Mouse (Mus musculus): ENCODE measurements around the gene Unc5a. TPM values are rescaled to one million over a fixed set of nuclear protein-coding genes. Genes with fewer than 3 reads are reported as not detected.

Gene Unc5a
- polyA plus RNA-seq, 1 experiment from 2014 or later: 7.5 TPM

DNA sequence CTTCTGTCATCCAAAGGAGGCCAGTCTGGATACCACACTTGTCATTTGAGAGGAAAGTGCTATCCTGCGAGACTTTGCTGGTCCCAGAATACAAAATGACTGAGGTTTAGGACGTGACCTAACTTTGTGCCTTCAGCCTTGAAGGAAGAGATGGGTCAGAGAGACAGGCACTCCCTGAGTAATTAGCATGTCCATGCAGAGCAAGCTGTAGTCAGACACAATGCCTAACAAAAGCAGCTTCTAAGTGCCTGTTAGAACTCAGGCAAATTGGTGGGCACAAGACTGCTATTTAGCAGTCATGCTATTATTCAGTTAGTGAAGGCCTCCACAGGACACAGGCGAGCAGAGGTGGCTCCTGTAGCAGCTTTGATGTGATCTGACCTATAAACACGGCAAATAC, 73.0 kb downstream of the Unc5a start:
- 0 out of 2 replicates have a peak, but pooled peaks cover 4% of the 10 kb centered on the region for H3K4me1 ChIP-seq (ENCODE audit: control insufficient read depth, insufficient read depth, low read length)
- no peak for DNase-seq (ENCODE audit: low spot score)
- WGBS: 34% methylated on average over 4 of the region's 4 CpGs
- H3K9ac ChIP-seq (ENCODE audit: low read length): no peak overlapping the region
- no peak for ATAC-seq (ENCODE audit: insufficient read depth, low FRiP score, low TSS enrichment)
- no peaks in the 10 kb centered on the region for H3K27me3 ChIP-seq (ENCODE audit: control insufficient read depth, insufficient read depth, low read length)
- no peaks in the 10 kb centered on the region for H3K36me3 ChIP-seq (ENCODE audit: control insufficient read depth, insufficient read depth, low read length)
- H3K9me3 ChIP-seq (ENCODE audit: control insufficient read depth, low read length): no peaks in the 10 kb centered on the region
- no peak overlapping the region for H3K4me3 ChIP-seq (ENCODE audit: low read depth, low read length)
- H3K27ac ChIP-seq (ENCODE audit: low read depth, low read length): no peak overlapping the region
- H3K4me2 ChIP-seq (ENCODE audit: low read depth): no peak overlapping the region

DNA sequence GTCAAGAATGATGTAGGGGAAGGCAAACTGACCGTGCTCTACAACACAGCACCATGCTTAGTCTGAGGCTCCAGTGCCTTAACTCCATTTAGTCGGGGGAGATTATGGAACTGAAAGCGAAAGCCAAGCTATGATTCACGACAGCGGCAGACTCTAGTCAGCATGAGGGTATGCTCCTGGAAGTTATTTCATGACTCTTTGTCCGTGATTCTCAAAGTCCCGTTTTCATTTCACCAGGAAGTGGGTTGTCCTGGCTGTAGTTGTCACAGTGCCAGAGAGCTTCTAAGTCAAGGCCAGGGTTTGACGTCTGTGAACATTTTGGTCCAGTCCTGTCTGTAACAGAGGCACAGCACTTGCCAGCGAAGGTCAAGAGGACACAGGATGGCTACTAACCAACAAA, 73.5 kb downstream of the Unc5a start:
- Histone ChIP-seq H3K4me3 (ENCODE audit: low read depth, low read length) (no peak overlapping the region), H3K36me3 (ENCODE audit: control insufficient read depth, insufficient read depth, low read length) (no peaks in the 10 kb centered on the region), H3K9ac (ENCODE audit: low read length) (no peak overlapping the region), H3K27ac (ENCODE audit: low read depth, low read length) (no peak overlapping the region), H3K9me3 (ENCODE audit: control insufficient read depth, low read length) (no peaks in the 10 kb centered on the region), H3K4me2 (ENCODE audit: low read depth) (no peak overlapping the region), H3K27me3 (ENCODE audit: control insufficient read depth, insufficient read depth, low read length) (no peaks in the 10 kb centered on the region), H3K4me1 (ENCODE audit: control insufficient read depth, insufficient read depth, low read length) (0 out of 2 replicates have a peak, but pooled peaks cover 4% of the 10 kb centered on the region)
- 80% methylated on average over 9 of the region's 9 CpGs for WGBS
- no peak for ATAC-seq (ENCODE audit: insufficient read depth, low FRiP score, low TSS enrichment)
- DNase-seq (ENCODE audit: low spot score): no peak

DNA sequence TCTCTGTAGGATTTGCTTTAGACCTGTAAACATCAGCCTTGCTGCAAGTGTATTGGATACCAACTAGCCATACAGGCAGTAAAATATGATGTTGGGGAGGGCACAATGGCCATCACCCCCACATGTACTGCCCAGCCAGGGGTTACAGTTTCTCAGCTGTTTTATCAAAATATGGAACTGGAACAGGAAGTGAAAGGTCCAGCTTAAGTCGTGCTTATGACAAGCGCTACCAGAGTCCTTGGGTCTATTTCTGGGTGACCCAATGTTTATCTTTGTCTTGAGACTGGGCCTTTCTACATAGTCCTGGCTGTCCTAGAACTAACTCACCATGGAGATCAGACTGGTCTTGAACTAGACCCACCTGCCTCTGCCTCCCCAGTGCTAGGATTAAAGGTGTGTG, 75.0 kb downstream of the Unc5a start:
- no peaks in the 10 kb centered on the region for H3K27me3 ChIP-seq (ENCODE audit: control insufficient read depth, insufficient read depth, low read length)
- no peak overlapping the region for H3K27ac ChIP-seq (ENCODE audit: low read depth, low read length)
- 0 out of 2 replicates have a peak, but pooled peaks cover 4% of the 10 kb centered on the region for H3K4me1 ChIP-seq (ENCODE audit: control insufficient read depth, insufficient read depth, low read length)
- 88% methylated on average over 2 of the region's 2 CpGs for WGBS
- no peak overlapping the region for H3K9ac ChIP-seq (ENCODE audit: low read length)
- no peak overlapping the region for H3K4me2 ChIP-seq (ENCODE audit: low read depth)
- DNase-seq (ENCODE audit: low spot score) (no peak), ATAC-seq (ENCODE audit: insufficient read depth, low FRiP score, low TSS enrichment) (no peak)
- H3K36me3 ChIP-seq (ENCODE audit: control insufficient read depth, insufficient read depth, low read length): no peaks in the 10 kb centered on the region; the same call in 1 of the 2 replicates
- no peak overlapping the region for H3K4me3 ChIP-seq (ENCODE audit: low read depth, low read length)
- H3K9me3 ChIP-seq (ENCODE audit: control insufficient read depth, low read length): no peaks in the 10 kb centered on the region

DNA sequence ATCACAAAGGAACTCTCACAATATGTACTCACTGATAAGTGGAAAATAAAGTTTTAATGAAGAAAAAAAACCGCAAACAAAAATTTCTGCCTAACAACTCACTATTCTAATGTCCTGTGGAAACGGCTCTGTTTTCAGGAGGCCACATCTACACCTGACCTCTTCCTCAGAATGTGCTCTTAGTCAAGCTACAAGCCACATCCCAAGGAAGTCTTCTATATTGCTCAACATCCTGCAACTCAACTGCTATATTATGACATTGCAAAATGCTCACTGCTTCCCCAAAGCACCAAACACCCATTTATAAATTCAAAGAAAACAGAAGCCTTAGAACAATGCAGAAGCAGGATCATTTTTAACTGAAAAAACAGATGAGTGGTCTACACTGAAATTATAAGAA, 90.8 kb downstream of the Unc5a start:
- WGBS: 94% methylated on average over 2 of the region's 2 CpGs
- no peak overlapping the region for H3K27ac ChIP-seq (ENCODE audit: low read depth, low read length)
- H3K9me3 ChIP-seq (ENCODE audit: control insufficient read depth, low read length): no peaks in the 10 kb centered on the region
- H3K36me3 ChIP-seq (ENCODE audit: control insufficient read depth, insufficient read depth, low read length): no peaks in the 10 kb centered on the region
- no peak overlapping the region for H3K9ac ChIP-seq (ENCODE audit: low read length)
- no peaks in the 10 kb centered on the region for H3K27me3 ChIP-seq (ENCODE audit: control insufficient read depth, insufficient read depth, low read length)
- no peak overlapping the region for H3K4me2 ChIP-seq (ENCODE audit: low read depth)
- H3K4me3 ChIP-seq (ENCODE audit: low read depth, low read length): no peak overlapping the region
- ATAC-seq (ENCODE audit: insufficient read depth, low FRiP score, low TSS enrichment) (no peak), DNase-seq (ENCODE audit: low spot score) (no peak)
- H3K4me1 ChIP-seq (ENCODE audit: control insufficient read depth, insufficient read depth, low read length): no peaks in the 10 kb centered on the region

DNA sequence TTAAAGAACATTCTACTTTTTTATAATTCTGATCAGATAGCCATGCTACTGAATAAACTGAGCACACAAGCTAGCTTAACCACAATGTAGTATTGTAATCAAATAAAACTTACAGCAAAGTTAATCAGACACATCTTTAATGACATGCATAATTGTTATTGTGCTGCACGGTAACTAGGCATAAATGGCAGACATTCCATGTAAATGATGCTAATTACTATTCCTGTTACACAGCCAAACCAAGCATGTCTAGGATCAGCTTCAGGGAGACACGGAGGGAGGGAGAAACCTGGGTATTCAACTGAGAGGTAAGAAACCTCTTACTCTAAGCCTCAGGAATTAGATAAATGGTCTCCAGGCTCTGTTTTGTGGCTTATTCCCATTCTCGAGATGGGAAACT, 98.5 kb downstream of the Unc5a start:
- no peaks in the 10 kb centered on the region for H3K9me3 ChIP-seq (ENCODE audit: control insufficient read depth, low read length)
- ATAC-seq (ENCODE audit: insufficient read depth, low FRiP score, low TSS enrichment) (no peak), DNase-seq (ENCODE audit: low spot score) (no peak)
- no peaks in the 10 kb centered on the region for H3K4me1 ChIP-seq (ENCODE audit: control insufficient read depth, insufficient read depth, low read length)
- no peak overlapping the region for H3K27ac ChIP-seq (ENCODE audit: low read depth, low read length)
- H3K9ac ChIP-seq (ENCODE audit: low read length): no peak overlapping the region
- H3K36me3 ChIP-seq (ENCODE audit: control insufficient read depth, insufficient read depth, low read length): no peaks in the 10 kb centered on the region
- H3K4me2 ChIP-seq (ENCODE audit: low read depth): no peak overlapping the region
- no peaks in the 10 kb centered on the region for H3K27me3 ChIP-seq (ENCODE audit: control insufficient read depth, insufficient read depth, low read length)
- H3K4me3 ChIP-seq (ENCODE audit: low read depth, low read length): no peak overlapping the region
- 83% methylated on average over 3 of the region's 3 CpGs for WGBS

Other genes with a start within 250 kb of the Unc5a start
- 0.07 and 0.15 TPM in 2 replicates for gene Cdhr2, start 247.9 kb upstream of the Unc5a start, polyA plus RNA-seq (2014; fragmentation: Nextera tagmentation; extraction: Ambion mirVana)
- 13.3 and 14.5 TPM in 2 replicates for gene Gprin1, start 199.5 kb upstream of the Unc5a start, polyA plus RNA-seq (2014; fragmentation: Nextera tagmentation; extraction: Ambion mirVana)
- 2.7 and 3.7 TPM in 2 replicates for gene Sncb, start 182.8 kb upstream of the Unc5a start, polyA plus RNA-seq (2014; fragmentation: Nextera tagmentation; extraction: Ambion mirVana)
- gene Eif4e1b, start 165.4 kb upstream of the Unc5a start, polyA plus RNA-seq (2014; fragmentation: Nextera tagmentation; extraction: Ambion mirVana): not detected in 2 replicates
- 17.6 and 21.3 TPM in 2 replicates for gene Tspan17, start 160.0 kb upstream of the Unc5a start, polyA plus RNA-seq (2014; fragmentation: Nextera tagmentation; extraction: Ambion mirVana)
- 1.1 and 1.5 TPM in 2 replicates for gene Hk3, start 72.0 kb downstream of the Unc5a start, polyA plus RNA-seq (2014; fragmentation: Nextera tagmentation; extraction: Ambion mirVana)
- 28.7 and 29.9 TPM in 2 replicates for gene Uimc1, start 150.9 kb downstream of the Unc5a start, polyA plus RNA-seq (2014; fragmentation: Nextera tagmentation; extraction: Ambion mirVana)
- gene Zfp346, start 155.9 kb downstream of the Unc5a start, polyA plus RNA-seq (2014; fragmentation: Nextera tagmentation; extraction: Ambion mirVana): 21.6 and 22.0 TPM in 2 replicates
- not detected in 2 replicates for gene Gm17617, start 184.1 kb downstream of the Unc5a start, polyA plus RNA-seq (2014; fragmentation: Nextera tagmentation; extraction: Ambion mirVana)
- gene Fgfr4, start 203.2 kb downstream of the Unc5a start, polyA plus RNA-seq (2014; fragmentation: Nextera tagmentation; extraction: Ambion mirVana): 3.0 and 3.2 TPM in 2 replicates

All from neural tube, embryonic 11.5 days (tissue).